13 mouse cellular contexts compared by ENCODE assay signal in the genomic region with DNA sequence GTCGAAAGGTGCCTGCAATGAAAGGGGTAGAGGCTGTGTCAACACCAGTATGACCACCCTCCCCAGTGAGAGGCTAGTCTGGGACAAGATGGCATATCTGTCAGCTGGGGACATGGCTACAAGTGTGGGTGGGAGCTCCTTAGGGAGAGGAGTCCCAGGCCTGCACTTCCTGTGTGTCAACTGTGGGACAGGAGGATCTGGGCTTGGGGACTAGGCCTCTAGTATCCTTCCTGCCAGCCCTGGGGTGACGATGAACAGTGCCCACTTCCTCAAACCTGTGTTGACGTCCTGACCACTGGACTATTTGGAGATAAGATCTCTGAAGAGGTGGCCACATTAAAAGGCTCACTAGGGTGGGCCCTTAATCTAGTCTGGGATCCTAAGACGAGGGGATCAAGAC. TPM values are rescaled to one million over a fixed set of nuclear protein-coding genes. Genes with fewer than 3 reads are reported as not detected.
"Had no signal": no experiment of that assay in that cellular context is flagged by ENCODE, and none has a peak within 500 bp of the region (broad histone marks: within the 10 kb centered on the region; RNA-seq: fewer than 3 reads in every experiment).

No protein-coding gene starts in this region.

- DNase-seq: kidney, adult 18-20 months; kidney, adult 9 months; kidney, postnatal 14 days; layer of hippocampus, postnatal 36 days; left cerebral cortex, postnatal 4 days; lung, embryonic 14.5 days; right cerebral cortex, adult 18-20 months; thymus, postnatal 25 days had no signal

- ATAC-seq: intestine, embryonic 15.5 days; liver, postnatal 0 days; lung, postnatal 0 days; midbrain, embryonic 15.5 days had no signal

RNA-seq across cellular contexts. Expression of a gene that starts 4.3 kb away (rescaled TPM):
- total RNA-seq: megakaryocyte-erythroid progenitor cell, adult 5-6 weeks had no signal
